Mouse (Mus musculus) small intestine, adult 2 months (tissue): ENCODE data around the gene Dcst2.

Experiments used
- CTCF ChIP-seq: fragments of 200-500 bp; IDR thresholded peaks from 2 replicates; pipeline ENCODE4 v1.5.1; 2012; ENCODE audit warnings: low read depth, mild to moderate bottlenecking, control low read depth, inconsistent platforms, low read length, moderate library complexity, mixed read lengths; ENCODE audit not compliant: insufficient replicate concordance, insufficient read length; ENCODE audit errors: extremely low read depth
- POLR2A ChIP-seq: fragments of 200-500 bp; IDR thresholded peaks from 2 replicates; pipeline ENCODE4 v1.6.1; 2012; ENCODE audit warnings: low read depth, mild to moderate bottlenecking, control low read depth, inconsistent platforms, low read length, moderate library complexity

DNA sequence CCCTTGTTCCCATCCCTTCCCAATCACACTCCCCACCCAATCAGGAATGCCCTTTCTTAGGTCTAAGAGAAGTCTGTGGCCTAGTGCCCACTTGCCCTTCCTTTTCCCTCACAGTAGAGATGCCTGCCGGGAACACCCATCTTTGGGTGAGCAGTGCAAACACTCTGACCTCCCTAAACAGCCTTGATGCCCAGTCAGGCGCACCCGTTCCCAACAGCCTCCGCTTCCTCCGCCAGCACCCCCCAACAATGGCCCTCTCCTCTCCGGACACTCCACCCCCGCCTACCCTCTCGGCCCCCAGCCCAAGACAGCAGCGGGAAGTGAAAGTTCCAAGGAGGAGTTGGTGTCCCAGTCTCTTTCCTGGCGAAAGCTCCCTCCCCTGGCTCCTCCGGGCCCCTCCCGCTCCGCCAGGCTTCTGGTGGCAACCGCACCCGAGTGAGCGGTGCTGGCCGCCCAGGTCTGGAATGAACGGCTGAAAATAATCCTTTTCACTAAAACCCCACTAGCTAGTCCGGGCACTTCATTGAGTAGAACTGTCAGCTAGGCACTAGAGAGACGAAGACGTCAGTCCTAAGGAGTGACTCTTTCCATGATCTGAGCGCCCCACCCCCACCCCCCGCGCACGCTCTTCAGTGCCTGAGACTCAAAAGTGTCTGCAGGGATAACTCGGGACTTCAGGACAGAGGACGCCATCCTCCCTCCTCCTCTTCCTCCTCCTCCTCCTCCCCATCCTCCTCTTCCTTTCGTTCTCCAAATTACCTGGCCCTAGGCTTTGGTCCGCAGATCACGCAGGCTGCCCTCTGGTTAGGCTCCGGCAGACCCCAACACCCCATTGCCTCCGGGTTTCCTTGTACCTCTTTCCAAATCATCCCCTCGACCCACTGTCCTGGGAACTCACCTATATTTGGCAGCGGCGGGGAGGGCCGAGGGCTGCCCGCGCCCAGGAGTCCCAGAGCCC lies 12.6 kb upstream of the Dcst2 start:
- TF ChIP-seq CTCF, result no peak
- TF ChIP-seq POLR2A, result no peak; the same call in 1 of the 2 replicates
